Mouse (Mus musculus) gastrocnemius, postnatal 25 days (tissue): ENCODE measurements around the gene 1700088E04Rik. TPM values are rescaled to one million over a fixed set of nuclear protein-coding genes. Genes with fewer than 3 reads are reported as not detected.

ENCODE experiments used
- DNase-seq: peaks from one replicate; pipeline ENCODE4 v3.0.0; 2022
- total RNA-seq, 2 experiments: library from RNA; stranded (reverse); gene quantifications; 1 replicate in 1 of 2; 2 replicates in 1 of 2; pipeline ENCODE4 v1.2.3; 2021

Gene 1700088E04Rik
- total RNA-seq, 2 experiments from 2014 or later: 0.56 to 1.6 TPM

DNA sequence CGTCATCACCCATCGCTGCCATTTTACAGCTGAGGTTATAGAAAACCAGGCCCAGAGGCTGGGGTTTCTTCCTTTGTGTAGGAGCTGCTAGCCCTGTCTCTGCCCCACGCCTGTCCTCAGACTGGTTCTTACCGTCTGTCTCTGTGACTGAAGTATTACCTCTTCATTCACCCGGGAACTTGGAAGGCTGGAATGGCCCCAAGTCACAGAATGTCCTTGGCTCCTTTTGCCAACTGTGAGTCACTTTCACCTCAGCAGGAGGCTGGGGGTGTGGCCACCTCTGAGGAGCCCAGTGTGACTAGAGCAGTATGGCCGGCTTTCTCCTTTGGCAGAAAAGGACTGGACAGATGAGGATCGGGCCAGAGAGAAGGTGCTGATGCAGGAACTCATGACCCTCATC is 9.6 kb downstream of the 1700088E04Rik start:
- peak; percentile 86 for DNase-seq

DNA sequence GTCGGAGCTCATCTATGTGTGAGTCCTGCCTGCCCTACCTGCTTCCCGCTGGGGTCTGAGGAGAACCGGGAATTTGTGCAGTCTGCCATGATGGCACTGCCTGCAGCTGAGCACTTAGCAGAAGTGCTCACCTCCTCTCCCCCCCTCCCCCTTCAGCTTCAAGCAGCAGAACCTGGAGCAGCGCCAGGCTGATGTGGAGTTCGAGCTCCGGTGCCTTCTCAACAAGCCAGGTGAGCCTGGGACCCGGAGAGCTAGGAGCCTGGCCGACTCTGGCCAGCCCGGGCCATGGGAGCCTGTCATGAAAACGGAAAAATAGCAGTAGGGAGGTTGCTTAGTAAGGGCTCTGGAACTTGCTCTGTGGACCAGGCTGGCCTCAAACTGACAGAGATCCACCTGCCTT is 10.3 kb downstream of the 1700088E04Rik start:
- DNase-seq: no peak

DNA sequence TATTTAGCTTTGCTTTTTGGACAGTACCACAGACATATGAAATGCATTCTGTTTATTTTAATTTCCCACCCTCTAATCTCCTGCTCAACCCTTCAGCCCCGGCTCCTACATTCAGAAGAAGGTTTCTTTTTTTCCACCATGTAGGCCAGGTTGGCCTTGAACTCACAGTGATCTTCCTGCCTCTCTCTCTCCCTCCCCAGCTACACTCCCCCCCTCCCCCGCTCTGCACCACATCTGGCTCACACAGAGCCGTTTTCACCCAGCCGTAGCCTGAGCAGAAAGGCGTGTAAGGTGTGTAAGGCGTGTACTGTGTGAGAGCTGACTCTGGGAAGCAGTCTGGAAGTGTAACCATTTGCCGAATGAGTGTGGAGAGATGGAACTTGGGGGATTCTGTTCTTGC is 11.7 kb downstream of the 1700088E04Rik start:
- no peak for DNase-seq

DNA sequence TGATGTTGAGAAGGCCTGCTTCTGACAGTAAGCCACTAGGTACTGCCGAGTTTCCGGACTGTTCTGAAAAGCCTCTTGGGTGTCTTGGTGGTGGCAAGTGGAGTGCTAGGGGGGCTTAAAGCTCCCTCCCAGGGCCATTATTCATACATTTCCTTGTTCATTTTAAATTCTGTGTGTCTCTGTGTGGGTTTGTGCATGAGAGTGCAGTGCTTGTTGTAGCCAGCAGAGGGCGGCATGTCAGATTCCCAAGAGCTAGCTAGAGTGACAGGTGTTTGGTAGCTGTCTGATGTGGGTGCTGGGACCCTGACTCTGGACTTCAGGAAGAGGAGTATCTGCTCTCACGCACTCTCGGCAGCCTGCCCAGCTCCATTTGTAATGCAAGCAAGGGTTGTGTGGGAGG is 12.8 kb downstream of the 1700088E04Rik start:
- DNase-seq: no peak

DNA sequence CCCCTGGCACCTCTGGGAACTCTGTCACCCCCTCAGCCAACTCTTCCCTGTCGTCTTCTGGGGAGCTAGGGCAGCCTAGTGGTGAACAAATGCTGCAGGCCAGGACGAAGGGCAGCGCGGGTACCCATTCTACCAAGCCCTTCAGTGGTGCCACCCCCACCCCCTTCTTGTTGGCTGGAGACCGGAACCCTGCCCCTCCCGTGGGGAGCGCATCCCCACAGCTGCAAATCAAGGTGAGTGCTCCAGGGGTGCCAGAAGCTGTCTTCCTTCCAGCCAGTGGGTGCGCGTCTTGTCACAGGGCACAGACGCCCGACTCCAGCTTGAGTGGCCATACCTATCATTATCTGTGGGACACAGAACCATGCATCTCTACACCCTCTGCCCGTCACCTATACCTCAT is 14.0 kb downstream of the 1700088E04Rik start:
- no peak for DNase-seq

DNA sequence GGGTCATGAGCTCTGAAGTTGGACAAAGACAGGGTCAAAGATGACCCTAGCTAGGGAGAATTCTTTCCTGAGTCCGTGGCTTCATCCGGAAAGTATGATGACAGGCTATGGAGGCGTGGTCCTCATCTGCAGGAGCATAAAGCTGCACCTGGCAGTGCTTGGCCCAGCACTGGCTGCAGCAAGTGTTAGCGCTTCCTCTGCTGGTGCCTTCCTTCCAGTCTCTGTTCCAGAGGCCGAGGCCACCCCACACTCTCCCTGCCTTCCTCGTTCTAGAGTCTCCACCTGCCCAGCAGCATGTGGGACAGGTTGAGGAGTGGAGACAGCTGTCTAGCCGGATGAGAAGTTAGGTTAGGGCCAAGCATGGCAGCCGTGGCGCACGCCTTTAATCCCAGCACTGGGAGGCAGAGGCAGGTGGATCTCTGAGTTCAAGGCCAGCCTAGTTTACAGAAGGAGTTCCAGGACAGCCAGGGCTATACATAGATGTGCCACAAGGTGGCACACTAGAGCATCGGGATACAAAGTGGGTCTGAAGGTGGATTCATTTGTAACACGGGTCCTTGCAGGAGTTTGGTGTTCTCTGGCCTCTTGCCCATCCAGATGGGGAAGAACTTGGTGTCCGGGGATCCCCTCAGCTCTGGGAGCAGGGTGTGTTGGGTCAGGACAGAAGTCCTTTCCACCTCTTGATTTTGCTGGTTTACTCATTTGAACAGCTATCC is 14.7 kb downstream of the 1700088E04Rik start:
- DNase-seq: no peak

DNA sequence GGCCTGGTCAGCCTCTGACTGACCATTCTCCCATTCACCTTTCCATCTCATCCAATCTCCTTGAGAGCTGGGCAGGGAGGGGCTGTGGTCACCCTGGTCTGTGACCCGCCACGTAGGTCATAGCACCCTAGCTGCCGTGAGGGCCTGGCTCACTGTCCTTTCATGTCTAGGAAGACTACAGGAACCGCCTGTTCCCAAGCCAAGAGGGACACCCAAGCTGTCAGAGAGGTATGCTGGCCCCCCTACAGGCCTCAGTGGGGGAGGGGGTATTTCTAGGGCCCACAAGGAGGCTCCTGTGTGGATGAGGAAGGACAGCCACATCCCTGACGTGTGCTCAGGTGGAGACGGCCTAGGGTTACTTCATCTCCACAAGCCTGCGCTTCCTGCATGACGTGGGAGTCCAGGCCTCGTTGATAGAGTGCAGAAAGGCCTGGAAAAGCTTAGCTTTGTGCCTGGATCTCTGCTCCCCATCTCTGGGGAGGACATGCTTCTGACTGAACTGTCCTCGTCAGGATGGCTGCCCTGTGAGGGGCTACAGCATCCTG is 16.6 kb downstream of the 1700088E04Rik start:
- no peak for DNase-seq

DNA sequence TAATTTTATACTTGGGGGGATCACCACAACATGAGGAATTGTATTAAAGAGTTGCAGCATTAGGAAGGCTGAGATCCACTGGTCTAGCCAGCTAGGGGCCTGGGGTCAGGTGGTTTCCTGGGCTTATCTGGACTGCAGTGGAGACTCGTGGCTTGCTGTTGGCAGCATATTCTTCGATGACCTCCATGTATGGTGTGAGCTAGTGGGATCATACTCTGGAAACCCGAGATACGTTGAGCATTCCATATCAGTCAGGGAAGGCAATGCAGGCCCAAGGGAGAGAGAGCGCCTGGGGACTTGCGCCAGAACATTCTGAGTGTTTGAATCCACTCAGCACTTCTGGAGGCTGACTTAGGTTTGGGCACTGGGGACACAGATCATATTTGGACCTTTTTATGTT is 17.3 kb downstream of the 1700088E04Rik start:
- DNase-seq: peak; percentile 48

DNA sequence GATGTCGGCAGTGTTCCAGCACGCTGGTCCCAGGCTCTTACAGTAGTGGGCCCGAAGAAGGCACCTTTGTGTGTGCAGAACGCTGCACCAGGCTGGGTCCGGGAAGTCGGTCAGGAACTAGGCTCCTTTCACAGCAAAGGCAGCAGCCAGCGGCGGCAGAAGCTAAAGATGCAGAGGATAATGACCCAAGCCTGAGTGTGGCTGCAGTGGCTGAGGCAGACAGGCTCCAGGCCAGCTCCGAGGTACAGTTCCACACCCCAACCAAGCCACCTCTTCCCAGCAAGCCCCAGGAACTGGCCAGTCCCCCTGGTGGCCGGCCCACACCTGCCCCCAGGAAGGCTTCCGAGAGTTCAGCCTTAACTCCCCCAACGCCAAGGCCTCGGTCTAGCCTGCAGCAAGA is 18.5 kb downstream of the 1700088E04Rik start:
- DNase-seq: no peak

DNA sequence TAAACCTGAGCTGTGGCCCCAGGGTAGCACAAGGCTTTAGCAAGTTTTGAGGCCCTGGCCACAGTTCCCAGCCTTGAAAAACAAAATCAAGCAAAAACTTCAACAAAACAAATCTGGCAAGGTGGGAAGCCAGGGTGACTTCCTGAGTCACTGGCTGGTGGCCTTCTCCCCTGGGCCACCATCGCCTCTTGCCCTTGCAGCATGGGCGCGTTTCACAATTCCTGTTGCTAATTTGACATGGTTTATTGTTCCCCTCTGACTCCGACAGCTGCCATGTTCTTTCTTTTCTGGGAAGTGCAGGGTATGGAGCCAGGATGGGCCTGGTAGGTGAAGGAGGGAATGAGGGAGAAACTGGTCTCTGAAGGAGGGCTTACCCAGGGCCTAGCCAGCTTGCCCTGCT is 18.9 kb downstream of the 1700088E04Rik start:
- DNase-seq: no peak

DNA sequence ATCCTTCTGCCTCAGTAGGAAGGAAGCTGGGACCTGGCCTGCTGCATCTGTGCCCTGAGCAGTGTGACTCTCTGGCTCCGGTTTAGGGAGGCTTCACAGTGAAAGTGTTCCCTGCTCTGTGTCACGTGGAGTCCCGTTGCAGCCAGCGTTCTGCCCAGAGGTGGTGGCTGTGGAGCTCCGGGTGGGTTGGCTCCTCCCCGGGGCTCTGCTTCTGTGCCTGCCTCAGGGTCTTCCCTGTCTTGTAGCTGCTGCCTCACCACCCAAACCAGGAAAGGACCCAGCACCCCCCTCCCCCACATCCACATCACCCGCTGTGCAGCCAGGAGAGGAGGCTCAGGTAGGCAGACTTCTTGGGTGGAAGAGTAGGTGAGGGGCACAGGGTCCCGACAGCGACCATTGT is 21.6 kb downstream of the 1700088E04Rik start:
- DNase-seq: no peak

DNA sequence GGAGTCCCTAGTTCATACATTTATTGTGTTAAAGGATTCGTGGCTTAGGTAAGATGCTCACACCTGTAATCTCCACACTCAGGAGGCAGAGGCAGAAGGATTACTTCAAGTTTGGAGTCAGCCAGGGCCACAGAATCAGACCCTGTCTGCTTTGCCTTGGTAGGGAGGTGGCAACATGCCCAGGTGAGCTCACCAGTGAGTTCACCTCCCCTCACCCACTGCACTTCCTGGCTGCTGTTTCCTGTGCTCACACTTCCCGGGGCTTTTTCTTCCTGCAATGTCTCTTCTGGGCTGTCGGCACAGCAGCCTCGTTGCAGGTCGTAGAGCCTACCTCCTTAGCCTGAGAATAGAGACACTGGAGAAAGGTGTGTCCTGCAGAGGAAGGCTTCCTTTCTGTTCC is 25.8 kb downstream of the 1700088E04Rik start:
- no peak for DNase-seq

DNA sequence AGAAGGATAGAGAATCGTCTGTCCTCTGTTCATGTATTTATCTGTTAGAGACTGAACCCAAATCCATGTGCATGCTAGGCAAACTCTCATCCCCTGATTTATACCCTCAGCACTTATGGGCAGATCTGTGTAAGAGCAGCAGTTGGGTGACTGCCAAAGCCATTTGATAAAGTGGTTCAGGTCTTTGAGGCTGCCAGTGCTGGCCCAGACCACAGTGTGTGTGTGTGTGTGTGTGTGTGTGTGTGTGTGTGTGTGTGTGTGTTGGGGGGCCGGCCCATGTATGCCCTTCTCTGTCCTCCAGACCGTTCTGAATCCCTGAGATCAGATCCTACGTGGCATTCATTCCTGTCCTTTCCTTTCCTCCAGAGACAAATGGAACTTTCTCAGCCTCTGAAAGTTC is 29.3 kb downstream of the 1700088E04Rik start:
- DNase-seq: no peak

DNA sequence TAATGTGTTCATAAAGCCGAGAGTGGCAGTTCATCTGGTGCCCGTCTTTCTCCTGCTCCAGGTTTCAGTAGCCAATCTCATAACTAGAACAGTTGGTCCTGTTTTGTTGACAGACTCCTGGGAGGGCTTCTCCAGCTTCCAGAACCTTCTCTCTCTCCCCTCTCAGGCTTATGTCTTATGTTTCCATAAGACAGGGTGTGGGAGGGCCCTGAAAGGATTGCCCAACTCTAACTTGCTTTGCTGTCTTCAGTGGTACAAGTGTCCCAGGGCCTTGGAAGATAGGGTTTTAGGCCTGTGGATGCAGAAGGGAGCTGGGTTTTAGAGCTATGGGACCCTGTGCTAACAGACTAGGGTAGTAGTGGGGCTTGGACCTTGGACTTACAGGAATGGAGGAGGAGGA is 30.5 kb downstream of the 1700088E04Rik start:
- no peak for DNase-seq

DNA sequence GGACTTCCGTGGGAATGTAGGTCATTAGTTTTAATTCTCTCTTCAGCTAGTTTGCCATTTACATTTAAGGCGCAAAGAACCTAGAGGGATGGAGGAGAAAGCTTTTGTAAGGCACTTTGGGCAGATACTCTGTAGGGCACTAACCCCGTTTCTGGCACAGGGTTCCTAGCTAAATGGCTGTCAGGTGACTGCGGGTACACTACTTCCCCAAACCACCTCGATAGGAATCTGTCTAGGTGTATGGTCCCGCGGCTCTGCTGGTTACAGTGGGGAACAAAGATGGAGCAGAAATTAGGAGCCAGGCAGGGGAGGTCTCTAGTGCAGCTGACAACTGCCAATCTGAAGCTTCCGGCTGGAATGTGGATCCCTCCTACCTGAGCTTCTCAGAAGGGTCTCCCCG is 31.0 kb downstream of the 1700088E04Rik start:
- no peak for DNase-seq

DNA sequence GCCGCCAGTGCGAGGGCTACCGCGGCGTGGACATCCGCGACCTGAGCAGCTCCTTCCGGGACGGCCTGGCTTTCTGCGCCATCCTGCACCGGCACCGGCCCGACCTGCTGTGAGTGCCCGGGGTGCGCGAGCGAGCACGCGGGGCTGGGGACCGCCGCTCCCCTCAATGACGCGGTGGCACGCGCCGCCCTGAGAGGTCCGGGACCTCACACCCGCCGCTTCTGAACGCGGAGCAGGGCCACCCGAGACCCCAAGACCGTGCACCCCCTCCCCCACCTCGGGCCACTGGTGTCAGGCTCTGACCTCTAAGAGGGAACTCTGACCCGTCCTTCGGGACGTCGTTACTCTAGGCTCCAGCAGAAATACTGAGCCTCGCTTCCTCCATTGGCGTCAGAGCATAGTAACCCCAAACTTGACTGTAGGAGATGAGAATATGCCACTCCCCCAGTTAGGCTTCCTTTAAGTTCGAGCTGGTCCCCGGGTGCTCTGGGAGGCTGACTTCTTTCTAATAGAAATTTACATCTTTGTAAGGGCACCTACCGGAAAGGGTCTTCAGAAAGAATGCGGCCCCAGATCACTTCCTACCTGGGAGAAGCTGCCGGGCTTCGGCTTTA is 31.6 kb downstream of the 1700088E04Rik start:
- no peak for DNase-seq

DNA sequence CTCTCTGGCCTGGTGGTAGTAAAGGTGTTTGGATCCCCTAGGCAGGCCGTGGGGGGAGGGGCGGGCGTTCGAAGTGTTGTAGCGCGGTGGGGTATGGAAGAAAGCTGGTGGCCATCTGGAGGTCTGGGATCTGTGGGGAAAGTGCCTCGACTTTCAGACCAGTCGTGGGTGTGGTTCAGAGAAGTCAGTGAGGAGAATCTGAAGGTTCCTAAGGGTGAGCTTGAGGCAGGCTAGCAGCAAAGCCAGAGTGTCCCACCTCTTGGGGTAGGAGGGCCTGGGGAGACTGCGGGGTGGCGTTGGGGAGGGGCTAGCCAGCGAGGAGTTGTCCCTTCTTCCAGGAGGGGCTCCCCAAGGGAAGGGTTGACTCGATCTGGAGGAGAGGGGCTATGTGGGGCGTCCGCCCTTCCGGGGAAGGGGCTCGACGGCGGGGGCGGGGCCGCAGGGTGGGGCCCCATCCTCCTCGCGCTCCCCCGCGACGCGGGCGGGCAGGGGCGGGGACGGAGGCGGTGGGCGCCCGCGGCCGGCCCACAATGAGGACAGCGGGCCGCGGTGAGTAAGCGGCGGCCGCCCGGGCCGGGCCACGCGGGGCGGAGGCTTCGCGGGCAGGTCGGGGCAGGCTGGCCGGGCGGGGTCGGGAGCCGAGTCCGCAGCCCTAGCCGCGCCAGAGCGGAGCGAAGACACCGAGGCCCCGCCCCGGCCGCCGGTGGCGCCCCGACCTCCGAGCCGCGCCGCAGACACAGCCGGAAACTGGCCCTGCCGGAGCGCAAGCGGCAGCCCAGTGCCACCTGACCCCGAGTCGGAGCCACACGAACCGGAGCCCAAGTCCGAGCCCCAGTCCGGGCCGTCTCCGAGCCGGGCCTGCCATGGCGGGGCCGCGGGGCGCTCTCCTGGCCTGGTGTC is 32.4 kb downstream of the 1700088E04Rik start, which contains the start of gene Micall1:
Micall1 (plus strand) TSS at position 478 of the 900 bp plus-strand sequence.
- DNase-seq: peak; percentile 79

DNA sequence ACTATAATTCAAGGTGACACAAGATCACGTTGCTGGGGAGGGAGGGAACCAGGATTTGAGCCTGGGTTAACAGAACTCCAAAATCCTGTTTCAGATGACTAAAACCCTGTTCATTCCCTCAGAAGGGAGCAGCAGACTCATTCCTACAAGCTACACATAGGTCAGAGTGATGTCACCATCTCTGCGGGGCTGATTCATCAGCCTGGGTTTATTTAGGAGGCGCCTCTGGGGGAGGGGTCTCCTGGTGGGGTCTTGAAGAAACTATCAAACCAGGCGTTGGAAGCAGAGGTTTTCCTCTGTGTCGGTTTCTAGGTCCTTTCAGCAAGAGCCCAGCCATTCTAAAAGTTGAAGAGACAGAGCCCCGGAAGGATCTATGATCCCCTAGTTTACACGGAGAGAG is 33.1 kb downstream of the 1700088E04Rik start:
- no peak for DNase-seq

DNA sequence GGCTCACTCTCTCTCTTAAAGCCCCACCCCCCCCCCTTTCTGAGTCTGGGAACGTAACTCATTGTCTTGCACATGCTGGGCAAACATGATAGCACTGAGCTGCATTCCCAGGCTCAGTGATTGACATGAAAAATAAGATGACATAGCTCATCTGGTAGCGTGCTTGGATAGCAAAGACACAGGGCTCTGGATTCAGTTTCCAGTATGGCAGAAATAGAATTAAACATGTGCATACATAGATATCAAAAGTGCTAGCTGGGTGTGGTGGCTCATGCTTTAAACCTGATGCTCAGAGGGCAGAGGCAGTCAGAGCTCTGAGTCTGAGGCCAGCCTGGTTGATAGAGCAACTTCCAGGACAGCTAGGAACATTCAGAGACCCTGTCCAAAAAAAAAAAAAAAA is 35.2 kb downstream of the 1700088E04Rik start:
- DNase-seq: no peak

DNA sequence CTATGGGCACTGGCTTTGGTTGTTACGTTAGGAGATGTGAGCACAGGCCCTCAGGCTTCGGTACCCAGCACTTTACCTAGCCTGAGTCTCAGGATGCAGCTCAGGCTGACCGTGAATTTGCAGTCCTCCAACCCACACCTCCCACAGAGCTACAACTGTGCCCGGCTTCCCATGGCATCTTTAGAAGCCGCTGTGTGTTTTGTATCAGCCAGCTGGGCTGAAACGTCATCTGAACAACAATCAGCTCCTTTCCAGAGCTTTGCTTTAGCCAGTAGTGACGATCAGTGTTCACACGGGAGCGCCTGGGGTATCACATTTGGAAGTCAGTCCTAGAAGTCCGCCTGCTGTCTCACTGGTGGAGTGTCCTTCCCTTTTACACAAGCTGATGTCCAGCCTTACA is 37.8 kb downstream of the 1700088E04Rik start:
- DNase-seq: no peak

DNA sequence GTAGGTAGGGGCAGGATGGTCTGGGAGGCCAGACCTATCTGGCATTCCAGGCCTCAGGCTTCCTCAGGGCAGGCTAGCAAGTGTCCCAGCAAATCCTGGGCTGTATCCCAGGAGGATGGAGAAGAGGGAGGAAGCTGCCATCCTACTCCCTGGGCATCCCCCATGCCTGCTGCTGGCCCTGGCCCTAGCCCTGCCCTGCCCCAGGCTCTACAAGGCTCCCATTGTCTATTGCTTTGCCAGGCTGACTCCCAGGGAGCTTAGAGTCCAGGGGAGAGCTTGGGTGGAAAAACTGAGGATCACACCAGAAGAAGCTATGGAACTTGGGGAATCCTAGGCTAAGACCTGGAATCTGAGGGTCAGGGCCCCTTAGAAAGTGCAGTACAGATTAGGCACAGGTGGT is 39.5 kb downstream of the 1700088E04Rik start:
- DNase-seq: no peak

DNA sequence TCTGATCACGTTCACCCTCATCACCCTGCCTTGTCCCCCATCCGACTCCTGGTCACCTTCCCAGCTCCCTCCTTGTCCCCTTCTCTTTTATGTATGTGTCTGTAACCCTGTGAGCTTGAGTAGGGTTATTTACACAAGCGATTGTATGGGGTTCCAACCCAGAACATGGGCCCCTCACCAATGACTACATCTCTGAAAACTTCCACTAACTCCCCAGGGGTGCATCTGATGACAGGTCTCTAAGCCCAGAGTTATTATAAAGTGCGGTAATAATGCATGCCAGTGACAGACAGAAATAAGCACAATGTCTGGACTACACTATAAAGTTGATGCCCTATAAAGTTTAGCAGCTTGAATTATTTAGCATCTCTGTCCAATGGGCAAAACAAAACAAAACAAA is 40.7 kb downstream of the 1700088E04Rik start:
- no peak for DNase-seq

DNA sequence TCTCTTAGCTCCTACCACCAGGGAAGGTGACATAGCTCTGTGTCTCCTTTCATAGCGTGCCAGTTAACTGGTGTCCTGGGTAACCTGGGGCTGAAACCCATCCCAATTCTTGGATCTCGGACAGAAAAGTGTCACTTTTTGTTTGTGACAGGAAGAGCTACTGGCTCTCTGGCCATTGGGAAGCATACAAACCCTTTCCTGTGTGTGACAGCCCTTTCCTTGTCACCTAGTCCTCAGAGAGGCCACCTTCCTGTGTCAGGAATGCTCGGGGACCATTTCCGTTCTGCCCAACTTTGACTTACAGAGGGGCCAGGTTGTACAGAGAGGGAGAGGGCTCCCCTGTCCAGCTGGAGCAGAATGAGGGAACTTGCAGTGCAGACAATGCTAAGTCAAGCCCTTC is 41.6 kb downstream of the 1700088E04Rik start:
- DNase-seq: no peak
